Mouse (Mus musculus): ENCODE data around the gene Olfr1387. TPM values are rescaled to one million over a fixed set of nuclear protein-coding genes. Genes with fewer than 3 reads are reported as not detected.
"Not testable (repeated sequence)": the region's sequence is repeated elsewhere in the genome, so short reads cannot be mapped to it uniquely, and the experiment has no call there.

Olfr1387 gene
- polyA plus RNA-seq (2015; fragmentation: Nextera tagmentation; extraction: Ambion mirVana) = not detected in 2 replicates

- 89% methylated on average over 1 of the region's 1 CpGs for WGBS
- Histone ChIP-seq H3K4me2 (no peak within 1 kb of the TSS), H3K9me3 (no peaks in the 10 kb centered on the region), H3K4me1 (replicated peaks) (no peaks in the 10 kb centered on the region), H3K4me3 (no peak within 1 kb of the TSS), H3K9ac (no peak within 1 kb of the TSS), H3K27ac (no peak within 1 kb of the TSS), H3K27me3 (no peaks in the 10 kb centered on the region), H3K36me3 (no peaks in the 10 kb centered on the region)
- ATAC-seq (ENCODE audit: low FRiP score) = no peak
These were observed at the start of gene Olfr1387 for GRCm38 (mm10) chr11:49455043-49455442. Gene Olfr1387, plus strand, starts transcription at chr11:49455343.

- 75% methylated on average over 3 of the region's 3 CpGs for WGBS
- Histone ChIP-seq H3K27me3 (no peaks in the 10 kb centered on the region), H3K4me1 (replicated peaks) (no peaks in the 10 kb centered on the region), H3K4me2 (no peak overlapping the region), H3K27ac (no peak overlapping the region), H3K36me3 (no peaks in the 10 kb centered on the region), H3K4me3 (no peak overlapping the region), H3K9ac (no peak overlapping the region), H3K9me3 (no peaks in the 10 kb centered on the region)
- no peak for ATAC-seq (ENCODE audit: low FRiP score)
These were observed 48.4 kb upstream of the Olfr1387 start for GRCm38 (mm10) chr11:49406784-49407183.

DNA sequence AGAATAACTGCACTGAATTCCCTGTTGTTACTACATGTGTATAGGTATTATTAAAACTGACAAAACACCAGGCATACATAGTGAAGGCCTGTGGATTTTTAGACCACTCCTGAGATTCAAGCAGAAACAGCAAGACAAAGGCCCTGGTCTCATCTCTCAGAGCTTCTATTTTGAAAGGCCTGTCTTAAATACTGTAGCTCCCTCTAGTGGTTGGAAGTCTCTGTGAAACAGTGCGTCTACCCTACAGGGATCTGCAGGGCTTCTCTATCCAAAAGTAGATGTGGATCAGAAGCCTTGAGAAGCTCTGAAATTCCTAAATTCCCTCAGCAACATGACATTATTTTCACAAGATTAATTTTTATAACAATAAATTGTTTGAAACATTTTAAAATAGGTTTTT is 44.6 kb upstream of the Olfr1387 start:
- no peak overlapping the region for H3K27ac ChIP-seq
- no peaks in the 10 kb centered on the region for H3K27me3 ChIP-seq
- H3K4me2 ChIP-seq = no peak overlapping the region
- no peak for ATAC-seq (ENCODE audit: low FRiP score)
- H3K9me3 ChIP-seq = no peaks in the 10 kb centered on the region
- H3K36me3 ChIP-seq = no peaks in the 10 kb centered on the region
- H3K9ac ChIP-seq = no peak overlapping the region
- 33% methylated on average over 1 of the region's 1 CpGs for WGBS
- H3K4me3 ChIP-seq = no peak overlapping the region
- no peaks in the 10 kb centered on the region for H3K4me1 ChIP-seq (replicated peaks)

GRCm38 (mm10) chr11:49422767-49423166 is 32.4 kb upstream of the Olfr1387 start, which contains the start of gene Olfr1389:
Gene Olfr1389, plus strand, starts transcription at chr11:49423067.
- no peak for ATAC-seq (ENCODE audit: low FRiP score)
- Histone ChIP-seq H3K4me1 (replicated peaks) (no peaks in the 10 kb centered on the region), H3K27ac (no peak within 1 kb of the TSS), H3K4me2 (no peak within 1 kb of the TSS), H3K9ac (no peak within 1 kb of the TSS), H3K9me3 (no peaks in the 10 kb centered on the region), H3K27me3 (no peaks in the 10 kb centered on the region), H3K36me3 (no peaks in the 10 kb centered on the region), H3K4me3 (no peak within 1 kb of the TSS)
- 91% methylated on average over 2 of the region's 2 CpGs for WGBS

DNA sequence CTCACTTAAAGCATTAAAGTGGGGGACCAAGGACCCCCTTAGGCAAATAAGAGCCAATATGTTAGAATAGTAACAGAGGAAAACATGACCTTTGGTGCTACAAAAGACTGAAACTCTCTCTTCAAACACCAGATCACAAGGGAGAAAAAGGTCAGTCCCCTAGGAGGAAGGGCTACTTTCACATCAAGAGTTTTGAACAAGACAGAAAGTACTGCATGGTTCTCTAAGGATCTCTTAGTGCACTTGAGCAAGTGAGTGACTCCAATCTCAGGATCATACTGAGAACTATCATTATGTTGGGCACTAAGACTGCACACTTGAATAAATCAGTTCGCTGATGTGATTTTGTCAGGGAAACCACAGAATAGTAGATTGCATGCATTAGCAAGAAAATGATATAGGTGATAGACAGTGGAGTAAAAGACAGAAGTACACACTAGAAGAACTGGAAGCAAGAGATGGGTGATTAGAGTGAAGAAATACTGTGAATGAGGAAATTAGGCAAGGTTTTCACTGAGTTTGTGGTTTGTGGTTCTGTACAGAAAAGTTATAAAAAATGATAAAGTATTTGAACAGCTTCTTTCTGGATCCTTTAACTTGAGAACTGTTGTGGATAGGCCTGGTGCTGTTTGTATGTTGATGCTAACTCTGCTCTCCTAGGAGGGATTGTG is 29.8 kb upstream of the Olfr1387 start:
- no peaks in the 10 kb centered on the region for H3K9me3 ChIP-seq
- H3K9ac ChIP-seq = no peak overlapping the region
- 90% methylated on average over 1 of the region's 1 CpGs for WGBS
- H3K4me3 ChIP-seq = no peak overlapping the region
- ATAC-seq (ENCODE audit: low FRiP score) = no peak
- no peaks in the 10 kb centered on the region for H3K36me3 ChIP-seq
- no peak overlapping the region for H3K4me2 ChIP-seq
- H3K27ac ChIP-seq = no peak overlapping the region
- H3K4me1 ChIP-seq (replicated peaks) = no peaks in the 10 kb centered on the region
- no peaks in the 10 kb centered on the region for H3K27me3 ChIP-seq

GRCm38 (mm10) chr11:49429641-49430040 is 25.5 kb upstream of the Olfr1387 start:
- Histone ChIP-seq H3K9ac (no peak overlapping the region), H3K4me3 (no peak overlapping the region)
- WGBS = 97% methylated on average over 2 of the region's 2 CpGs

DNA sequence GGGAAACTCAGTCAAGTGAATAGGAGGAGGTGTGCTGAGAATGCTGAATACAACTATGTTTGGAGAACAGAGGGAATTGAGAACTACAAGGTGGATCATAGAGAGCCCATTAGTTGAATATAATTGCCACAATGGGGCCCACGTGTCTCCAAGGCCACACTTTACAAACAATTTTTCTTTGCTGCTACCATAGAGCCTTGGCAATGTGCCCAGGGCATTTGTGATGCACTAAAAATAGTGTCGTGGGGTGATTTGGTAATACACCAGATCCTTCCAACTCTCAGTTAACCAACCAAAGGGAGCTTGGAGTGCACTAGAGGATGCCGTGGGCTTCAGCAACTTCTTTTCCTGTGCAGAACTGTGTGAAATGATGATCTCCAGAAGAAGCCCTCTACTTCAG is 18.7 kb upstream of the Olfr1387 start, which contains the start of gene Olfr1388:
Olfr1388 (plus strand) TSS at position 214 of the 400 bp plus-strand sequence.
- Histone ChIP-seq H3K27me3 (no peaks in the 10 kb centered on the region), H3K4me3 (no peak within 1 kb of the TSS), H3K4me2 (no peak within 1 kb of the TSS), H3K27ac (no peak within 1 kb of the TSS), H3K4me1 (replicated peaks) (no peaks in the 10 kb centered on the region), H3K36me3 (no peaks in the 10 kb centered on the region), H3K9ac (no peak within 1 kb of the TSS), H3K9me3 (no peaks in the 10 kb centered on the region)
- no peak for ATAC-seq (ENCODE audit: low FRiP score)
- WGBS = 74% methylated on average over 3 of the region's 3 CpGs

More at GRCm38 (mm10) chr11:49429641-49430040, 25.5 kb upstream of the Olfr1387 start:
- H3K27ac ChIP-seq = no peak overlapping the region
- ATAC-seq (ENCODE audit: low FRiP score) = no peak
- no peak overlapping the region for H3K4me2 ChIP-seq
- no peaks in the 10 kb centered on the region for H3K27me3 ChIP-seq
- no peaks in the 10 kb centered on the region for H3K9me3 ChIP-seq
- no peaks in the 10 kb centered on the region for H3K4me1 ChIP-seq (replicated peaks)
- H3K36me3 ChIP-seq = no peaks in the 10 kb centered on the region

DNA sequence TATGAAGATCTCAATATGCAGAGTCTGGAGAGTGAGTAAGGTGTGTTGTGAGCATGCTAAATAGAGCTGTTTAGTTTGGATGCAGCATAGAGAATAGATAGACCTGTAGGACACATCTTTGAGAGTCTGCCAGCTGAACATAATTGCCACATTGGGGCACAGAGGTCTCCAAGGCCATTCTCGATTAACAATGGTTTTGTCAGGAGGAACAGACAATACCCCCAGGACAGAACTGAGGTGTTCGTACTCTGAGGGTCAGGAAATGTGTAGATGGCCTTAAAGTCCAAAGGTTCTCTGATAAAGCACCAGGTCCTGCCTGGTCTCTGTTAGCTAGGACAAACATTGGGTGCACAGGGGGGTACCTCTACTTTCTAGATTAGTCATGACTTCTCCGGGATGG is 9.6 kb downstream of the Olfr1387 start, which contains the start of gene Olfr1386:
Olfr1386 (plus strand) TSS at position 301 of the 400 bp plus-strand sequence.
- H3K4me2 ChIP-seq; H3K9me3 ChIP-seq; ATAC-seq (ENCODE audit: low FRiP score); H3K27ac ChIP-seq; H3K36me3 ChIP-seq; H3K4me3 ChIP-seq; H3K9ac ChIP-seq; H3K27me3 ChIP-seq; H3K4me1 ChIP-seq (replicated peaks): not testable (repeated sequence)
- 84% methylated on average over 3 of the region's 3 CpGs for WGBS

- Histone ChIP-seq H3K36me3 (no peaks in the 10 kb centered on the region), H3K27ac (no peak overlapping the region), H3K27me3 (no peaks in the 10 kb centered on the region), H3K9me3 (no peaks in the 10 kb centered on the region), H3K4me3 (no peak overlapping the region), H3K4me2 (no peak overlapping the region), H3K9ac (no peak overlapping the region), H3K4me1 (replicated peaks) (no peaks in the 10 kb centered on the region)
- ATAC-seq (ENCODE audit: low FRiP score) = no peak
- WGBS = 43% methylated on average over 4 of the region's 4 CpGs
These were observed 30.8 kb downstream of the Olfr1387 start for GRCm38 (mm10) chr11:49485973-49486372.

- not testable (repeated sequence) for H3K9ac ChIP-seq; H3K27me3 ChIP-seq; H3K27ac ChIP-seq; H3K36me3 ChIP-seq; H3K4me1 ChIP-seq (replicated peaks); H3K9me3 ChIP-seq; ATAC-seq (ENCODE audit: low FRiP score); H3K4me2 ChIP-seq; H3K4me3 ChIP-seq
- 85% methylated on average over 1 of the region's 1 CpGs for WGBS
These were observed 33.6 kb downstream of the Olfr1387 start, which contains the start of gene Olfr1385 for GRCm38 (mm10) chr11:49488770-49489169. Gene Olfr1385, plus strand, starts transcription at chr11:49489070.

Other genes with a start within 250 kb of the Olfr1387 start
- gene Mgat1, start 211.2 kb upstream of the Olfr1387 start, polyA plus RNA-seq (2015; fragmentation: Nextera tagmentation; extraction: Ambion mirVana) = 31.0 and 34.0 TPM in 2 replicates
- gene Olfr1393, start 177.0 kb upstream of the Olfr1387 start, polyA plus RNA-seq (2015; fragmentation: Nextera tagmentation; extraction: Ambion mirVana) = 0.22 TPM in 1 of 2 replicates, not detected in the other
- not detected in 2 replicates for gene Olfr1392, start 170.1 kb upstream of the Olfr1387 start, polyA plus RNA-seq (2015; fragmentation: Nextera tagmentation; extraction: Ambion mirVana)
- gene Olfr10, start 150.6 kb upstream of the Olfr1387 start, polyA plus RNA-seq (2015; fragmentation: Nextera tagmentation; extraction: Ambion mirVana) = not detected in 2 replicates
- not detected in 2 replicates for gene Olfr1391, start 132.6 kb upstream of the Olfr1387 start, polyA plus RNA-seq (2015; fragmentation: Nextera tagmentation; extraction: Ambion mirVana)
- gene Olfr1390, start 120.2 kb upstream of the Olfr1387 start, polyA plus RNA-seq (2015; fragmentation: Nextera tagmentation; extraction: Ambion mirVana) = not detected in 2 replicates
- not detected in 2 replicates for gene Olfr1389, start 32.3 kb upstream of the Olfr1387 start, polyA plus RNA-seq (2015; fragmentation: Nextera tagmentation; extraction: Ambion mirVana)
- gene Olfr1388, start 18.7 kb upstream of the Olfr1387 start, polyA plus RNA-seq (2015; fragmentation: Nextera tagmentation; extraction: Ambion mirVana) = 0.09 TPM in 1 of 2 replicates, not detected in the other
- gene Olfr1386, start 9.7 kb downstream of the Olfr1387 start, polyA plus RNA-seq (2015; fragmentation: Nextera tagmentation; extraction: Ambion mirVana) = not detected in 2 replicates
- gene Olfr1385, start 33.7 kb downstream of the Olfr1387 start, polyA plus RNA-seq (2015; fragmentation: Nextera tagmentation; extraction: Ambion mirVana) = not detected in 2 replicates
- gene Olfr1384, start 51.4 kb downstream of the Olfr1387 start, polyA plus RNA-seq (2015; fragmentation: Nextera tagmentation; extraction: Ambion mirVana) = not detected in 2 replicates
- gene Olfr1383, start 64.3 kb downstream of the Olfr1387 start, polyA plus RNA-seq (2015; fragmentation: Nextera tagmentation; extraction: Ambion mirVana) = not detected in 2 replicates
- not detected in 2 replicates for gene Olfr1382, start 72.9 kb downstream of the Olfr1387 start, polyA plus RNA-seq (2015; fragmentation: Nextera tagmentation; extraction: Ambion mirVana)
- not detected in 2 replicates for gene Olfr1381, start 88.1 kb downstream of the Olfr1387 start, polyA plus RNA-seq (2015; fragmentation: Nextera tagmentation; extraction: Ambion mirVana)
- not detected in 2 replicates for gene Olfr1380, start 101.5 kb downstream of the Olfr1387 start, polyA plus RNA-seq (2015; fragmentation: Nextera tagmentation; extraction: Ambion mirVana)
- 1.5 and 2.2 TPM in 2 replicates for gene Flt4, start 153.9 kb downstream of the Olfr1387 start, polyA plus RNA-seq (2015; fragmentation: Nextera tagmentation; extraction: Ambion mirVana)
- gene Scgb3a1, start 208.3 kb downstream of the Olfr1387 start, polyA plus RNA-seq (2015; fragmentation: Nextera tagmentation; extraction: Ambion mirVana) = not detected in 2 replicates